Mouse (Mus musculus) ES-CJ7 (cell line): ENCODE measurements at regions not wholly inside any gene's neighbourhood (a gene's known extent, or its start where the extent isn't known, plus 50 kb on each side); places are given as distances from the start of the nearest gene placed in this dataset.

ENCODE experiments used
- DNase-seq: peaks from one replicate; pipeline ENCODE4 v3.0.0; 2011; ENCODE audit warnings: low read depth, low spot score

- peak; percentile 65 for DNase-seq
Measured at GRCm38 (mm10) chr1:51536076-51536475, 57.9 kb upstream of the Nabp1 start.

GRCm38 (mm10) chr1:51535414-51535813 is 57.2 kb upstream of the Nabp1 start:
- DNase-seq = no peak

- no peak for DNase-seq
Measured at GRCm38 (mm10) chr1:51531360-51531759, 53.1 kb upstream of the Nabp1 start.

GRCm38 (mm10) chr1:51530191-51530926 is 52.1 kb upstream of the Nabp1 start:
- no peak for DNase-seq

- no peak for DNase-seq
Measured at GRCm38 (mm10) chr1:51529653-51530052, 51.4 kb upstream of the Nabp1 start.

GRCm38 (mm10) chr1:51528671-51529070 is 50.4 kb upstream of the Nabp1 start:
- DNase-seq = no peak
